Mouse (Mus musculus) heart, postnatal 0 days (tissue): Measurements from ENCODE around the gene Dclre1b.

ENCODE experiments used
- CTCF ChIP-seq: IDR thresholded peaks from 2 replicates; pipeline ENCODE4 v1.5.1; 2016; ENCODE audit warnings: antibody characterized with exemption, control low read depth, low read depth
- EP300 ChIP-seq: IDR thresholded peaks from 2 replicates; pipeline ENCODE4 v1.6.1; 2016; ENCODE audit warnings: antibody characterized with exemption, low read depth

- TF ChIP-seq EP300 (no peak), CTCF (no peak)
Measured at GRCm38 (mm10) chr3:103853804-103854203, 44.6 kb upstream of the Dclre1b start.
